Mouse (Mus musculus) small intestine, adult 2 months (tissue): ENCODE data around the gene Rpl9-ps1.

Source experiments
- CTCF ChIP-seq: fragments of 200-500 bp; IDR thresholded peaks from 2 replicates; pipeline ENCODE4 v1.5.1; 2012; ENCODE audit warnings: low read depth, mild to moderate bottlenecking, control low read depth, inconsistent platforms, low read length, moderate library complexity, mixed read lengths; ENCODE audit not compliant: insufficient replicate concordance, insufficient read length; ENCODE audit errors: extremely low read depth
- POLR2A ChIP-seq: fragments of 200-500 bp; IDR thresholded peaks from 2 replicates; pipeline ENCODE4 v1.6.1; 2012; ENCODE audit warnings: low read depth, mild to moderate bottlenecking, control low read depth, inconsistent platforms, low read length, moderate library complexity

- TF ChIP-seq CTCF (no peak), POLR2A (no peak)
Observed at GRCm38 (mm10) chr11:83604698-83605097, 40.7 kb downstream of the Rpl9-ps1 start.
